Mouse (Mus musculus): Measurements from ENCODE around the gene Ckm.

Gene Ckm

GRCm38 (mm10) chr7:19469404-19469803 lies 64.8 kb downstream of the Ckm start:
- DNase-seq, result no peak

GRCm38 (mm10) chr7:19470308-19470707 lies 65.7 kb downstream of the Ckm start:
- DNase-seq, result no peak

- no peak for DNase-seq
Measured at GRCm38 (mm10) chr7:19472403-19472802, 67.8 kb downstream of the Ckm start.
